Comparison of ENCODE assay signal across 13 mouse cellular contexts in genomic region chr12:76073066-76073826, GRCm38 (mm10).
DNase-seq lines count a peak whose midpoint lies in the region; ATAC-seq lines count a peak whose summit lies in the region.
"Had no signal": no experiment of that assay in that cellular context is flagged by ENCODE, and none has a peak within 500 bp of the region (broad histone marks: within the 10 kb centered on the region; RNA-seq: fewer than 3 reads in every experiment).

No protein-coding gene starts in this region.

- ATAC-seq in heart, embryonic 15.5 days (replicated peaks; ENCODE audit: insufficient number of reproducible peaks, insufficient read depth, low FRiP score, low read depth), result no peak

- H3K36me3 ChIP-seq in heart, embryonic 15.5 days, result peaks cover 21% of the 10 kb centered on the region
- H3K36me3 ChIP-seq in limb, embryonic 10.5 days, result peaks cover 53% of the 10 kb centered on the region

- H3K4me1 ChIP-seq in heart, embryonic 15.5 days (replicated peaks), result peaks cover 10% of the 10 kb centered on the region
- peaks cover 20% of the 10 kb centered on the region for H3K4me1 ChIP-seq in limb, embryonic 10.5 days

- intact Hi-C loops in heart, postnatal 25 days (cut with DNase I), result no loop called here
- intact Hi-C loops in left cerebral cortex, postnatal 4 days (cut with DNase I), result no loop called here
- intact Hi-C loops in left cerebral cortex, postnatal 14 days (cut with DNase I), result no loop called here

- 46% methylated on average over 13 of the region's 13 CpGs for WGBS in heart, embryonic 15.5 days
- WGBS in limb, embryonic 10.5 days, result 3% methylated on average over 13 of the region's 13 CpGs

- H3K4me2 ChIP-seq in heart, embryonic 15.5 days, result peak overlapping the region; percentile 12; the same call in 1 of the 2 replicates

- DNase-seq in heart, postnatal 25 days (ENCODE audit: low spot score), result no peak
- peak; percentile 24 for DNase-seq in retina, embryonic 14.5 days (ENCODE audit: low spot score)
- DNase-seq in retina, postnatal 1 day, result no peak
- DNase-seq in limb, embryonic 10.5 days (ENCODE audit: low spot score), result peak; percentile 51
- no peak for DNase-seq in ovary, postnatal 10 days (ENCODE audit: low spot score)
- no peak for DNase-seq in left cerebral cortex, postnatal 4 days
- DNase-seq in left cerebral cortex, postnatal 14 days (ENCODE audit: low spot score in 2 of 2), result no peak
- DNase-seq: adrenal gland, adult 8-10 months; cerebellum, adult 8-10 months; kidney, adult 18-20 months; layer of hippocampus, postnatal 36 days; thymus, postnatal 4 days had no signal

- no peaks in the 10 kb centered on the region for H3K27me3 ChIP-seq in heart, embryonic 15.5 days
- H3K27me3 ChIP-seq in limb, embryonic 10.5 days (ENCODE audit: low read depth, poor library complexity, severe bottlenecking), result no peaks in the 10 kb centered on the region

- no peak overlapping the region for H3K4me3 ChIP-seq in heart, embryonic 15.5 days
- H3K4me3 ChIP-seq in limb, embryonic 10.5 days, result peak overlapping the region; percentile 64

- no peaks in the 10 kb centered on the region for H3K9me3 ChIP-seq in heart, embryonic 15.5 days (replicated peaks)
- H3K9me3 ChIP-seq in limb, embryonic 10.5 days (replicated peaks), result no peaks in the 10 kb centered on the region

- no peak overlapping the region for H3K9ac ChIP-seq in heart, embryonic 15.5 days

- H3K27ac ChIP-seq in heart, embryonic 15.5 days, result no peak overlapping the region
- H3K27ac ChIP-seq in limb, embryonic 10.5 days, result peak overlapping the region; percentile 96

Comparison
In these comparisons a context has a peak if more than half of its experiments do, and no peak if none do; other contexts are left out.
1. DNase-seq: peak in retina, embryonic 14.5 days (single experiment) and limb, embryonic 10.5 days (single experiment); none in heart, postnatal 25 days (single experiment), retina, postnatal 1 day (single experiment), ovary, postnatal 10 days (single experiment), left cerebral cortex, postnatal 4 days (single experiment) and left cerebral cortex, postnatal 14 days (0 of 2).